In genomic region chr16:5961786-5962185, GRCm38 (mm10) we compare ENCODE assay signal across 15 mouse cellular contexts.
DNase-seq lines count a peak whose midpoint lies in the region; ATAC-seq and TF ChIP-seq lines count a peak whose summit lies in the region.
"Had no signal": no experiment of that assay in that cellular context is flagged by ENCODE, and none has a peak within 500 bp of the region (broad histone marks: within the 10 kb centered on the region; RNA-seq: fewer than 3 reads in every experiment).

No protein-coding gene starts in this region.

- H3K4me3 ChIP-seq in cortical plate, adult 2 months (ENCODE audit: insufficient read depth, low read length), result no peak overlapping the region
- no peak overlapping the region for H3K4me3 ChIP-seq in heart, embryonic 12.5 days
- H3K4me3 ChIP-seq in forebrain, embryonic 16.5 days (replicated peaks; ENCODE audit: low read length), result no peak overlapping the region
- H3K4me3 ChIP-seq: embryonic facial prominence, embryonic 13.5 days; hindbrain, embryonic 12.5 days; stomach, embryonic 15.5 days had no signal

- no peaks in the 10 kb centered on the region for H3K9me3 ChIP-seq in heart, embryonic 12.5 days (replicated peaks)
- H3K9me3 ChIP-seq in forebrain, embryonic 16.5 days (ENCODE audit: control insufficient read depth, low read length), result no peaks in the 10 kb centered on the region
- H3K9me3 ChIP-seq: embryonic facial prominence, embryonic 13.5 days; hindbrain, embryonic 12.5 days; stomach, embryonic 15.5 days had no signal

- intact Hi-C loops in left cerebral cortex, postnatal 4 days (cut with DNase I), result no loop called here

- TF ChIP-seq POLR2A in cortical plate, adult 2 months (IDR thresholded peaks at IDR 0.05; ENCODE audit: extremely low read depth, insufficient read depth, low read length), result no peak

- peaks cover 10% of the 10 kb centered on the region for H3K4me1 ChIP-seq in cortical plate, adult 2 months (ENCODE audit: control insufficient read depth, insufficient read depth, low read length)
- H3K4me1 ChIP-seq in heart, embryonic 12.5 days (replicated peaks), result no peaks in the 10 kb centered on the region
- H3K4me1 ChIP-seq in forebrain, embryonic 16.5 days (replicated peaks; ENCODE audit: control insufficient read depth, insufficient read depth, low read length), result no peaks in the 10 kb centered on the region
- H3K4me1 ChIP-seq: embryonic facial prominence, embryonic 13.5 days; hindbrain, embryonic 12.5 days; stomach, embryonic 15.5 days had no signal

- H3K27me3 ChIP-seq in heart, embryonic 12.5 days (replicated peaks), result no peaks in the 10 kb centered on the region
- no peaks in the 10 kb centered on the region for H3K27me3 ChIP-seq in forebrain, embryonic 16.5 days (replicated peaks; ENCODE audit: control insufficient read depth, insufficient read depth, low read length)
- H3K27me3 ChIP-seq: embryonic facial prominence, embryonic 13.5 days; hindbrain, embryonic 12.5 days; stomach, embryonic 15.5 days had no signal

- H3K9ac ChIP-seq in heart, embryonic 12.5 days, result no peak overlapping the region
- H3K9ac ChIP-seq in forebrain, embryonic 16.5 days (replicated peaks; ENCODE audit: low read depth, low read length), result no peak overlapping the region
- H3K9ac ChIP-seq: embryonic facial prominence, embryonic 13.5 days; hindbrain, embryonic 12.5 days; stomach, embryonic 15.5 days had no signal

- no peaks in the 10 kb centered on the region for H3K36me3 ChIP-seq in heart, embryonic 12.5 days
- no peaks in the 10 kb centered on the region for H3K36me3 ChIP-seq in forebrain, embryonic 16.5 days (ENCODE audit: control insufficient read depth, insufficient read depth)
- H3K36me3 ChIP-seq: embryonic facial prominence, embryonic 13.5 days; G1E; hindbrain, embryonic 12.5 days; stomach, embryonic 15.5 days had no signal

- H3K4me2 ChIP-seq in heart, embryonic 12.5 days, result no peak overlapping the region
- H3K4me2 ChIP-seq in forebrain, embryonic 16.5 days (ENCODE audit: low read length), result no peak overlapping the region
- H3K4me2 ChIP-seq: embryonic facial prominence, embryonic 13.5 days; hindbrain, embryonic 12.5 days; stomach, embryonic 15.5 days had no signal

- TF ChIP-seq CTCF in cortical plate, adult 2 months (IDR thresholded peaks at IDR 0.05; ENCODE audit: extremely low read depth, insufficient read depth, low read length), result no peak

- ATAC-seq in heart, embryonic 12.5 days (ENCODE audit: insufficient number of reproducible peaks, low FRiP score), result no peak
- ATAC-seq in forebrain, embryonic 16.5 days, result no peak
- ATAC-seq: CD4-positive, CD25-positive, alpha-beta regulatory T cell, adult 4 months had no signal

- H3K27ac ChIP-seq in cortical plate, adult 2 months (ENCODE audit: insufficient read depth, low read length), result 0 out of 2 replicates have a peak overlapping the region, but pooled peaks have one; percentile 58
- no peak overlapping the region for H3K27ac ChIP-seq in heart, embryonic 12.5 days (ENCODE audit: poor library complexity, severe bottlenecking)
- H3K27ac ChIP-seq in forebrain, embryonic 16.5 days (ENCODE audit: low read length), result no peak overlapping the region
- H3K27ac ChIP-seq: embryonic facial prominence, embryonic 13.5 days; hindbrain, embryonic 12.5 days; stomach, embryonic 15.5 days had no signal

- 66% methylated on average over 3 of the region's 3 CpGs for WGBS in heart, embryonic 12.5 days
- 80% methylated on average over 3 of the region's 3 CpGs for WGBS in forebrain, embryonic 16.5 days

- DNase-seq in brain, adult 2 months (ENCODE audit: low read depth, low spot score), result peak; percentile 87
- DNase-seq in layer of hippocampus, postnatal 14 days (ENCODE audit: low spot score in 2 of 2), result peak; percentile 17 to 34
- peak; percentile 5 for DNase-seq in left cerebral cortex, postnatal 4 days
- no peak for DNase-seq in embryo, embryonic 10.5 days (ENCODE audit: low spot score)
- DNase-seq: gastrocnemius, postnatal 25 days; heart, postnatal 10 days; lung, adult 18-20 months had no signal
